Mouse (Mus musculus): ENCODE results near the gene Sh2d6. TPM values are rescaled to one million over a fixed set of nuclear protein-coding genes. Genes with fewer than 3 reads are reported as not detected.
A peak's percentile ranks its signal among the peaks of the same experiment; 100 is the strongest.

Gene Sh2d6
- polyA plus RNA-seq, 1 experiment, result 0.09 TPM

DNA sequence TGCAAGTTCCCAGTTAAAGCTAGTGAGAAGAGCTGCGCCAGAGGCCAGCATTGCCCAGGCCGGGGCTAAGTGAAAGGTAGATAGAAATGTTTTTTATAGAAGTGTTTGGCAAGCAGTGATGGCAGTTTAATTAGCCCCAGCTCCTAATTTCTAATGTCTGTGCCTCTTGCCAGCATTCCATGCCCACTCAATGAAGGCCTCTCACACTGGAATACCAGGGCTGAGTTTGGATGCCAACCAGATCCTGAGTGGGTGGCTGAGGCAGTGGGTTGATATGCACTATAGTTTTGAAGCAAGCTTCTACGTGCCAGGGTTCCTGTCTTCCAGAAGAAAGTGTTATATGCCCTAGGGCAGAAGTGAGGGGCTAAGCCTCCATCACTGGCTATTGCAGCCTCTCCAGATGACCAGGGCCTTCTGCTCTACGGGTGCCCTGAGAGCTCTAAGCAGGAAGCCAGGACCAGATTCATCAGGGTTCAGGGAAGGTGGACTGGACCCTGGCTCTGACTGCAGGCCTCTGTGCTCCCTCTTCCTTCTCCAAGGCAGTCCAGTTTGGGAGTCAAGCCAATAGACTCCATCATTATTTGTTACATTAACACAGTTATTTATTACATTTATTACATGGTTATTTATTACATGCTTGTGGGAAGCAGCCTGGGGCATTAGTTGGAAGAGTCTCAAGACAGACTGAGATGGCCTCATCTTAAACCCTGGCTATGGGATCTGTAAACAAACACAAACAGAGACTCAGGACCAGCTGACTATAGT lies 46.1 kb downstream of the Sh2d6 start:
- H3K4me3 ChIP-seq (ENCODE audit: insufficient read depth, low read depth, low read length), result no peak overlapping the region

DNA sequence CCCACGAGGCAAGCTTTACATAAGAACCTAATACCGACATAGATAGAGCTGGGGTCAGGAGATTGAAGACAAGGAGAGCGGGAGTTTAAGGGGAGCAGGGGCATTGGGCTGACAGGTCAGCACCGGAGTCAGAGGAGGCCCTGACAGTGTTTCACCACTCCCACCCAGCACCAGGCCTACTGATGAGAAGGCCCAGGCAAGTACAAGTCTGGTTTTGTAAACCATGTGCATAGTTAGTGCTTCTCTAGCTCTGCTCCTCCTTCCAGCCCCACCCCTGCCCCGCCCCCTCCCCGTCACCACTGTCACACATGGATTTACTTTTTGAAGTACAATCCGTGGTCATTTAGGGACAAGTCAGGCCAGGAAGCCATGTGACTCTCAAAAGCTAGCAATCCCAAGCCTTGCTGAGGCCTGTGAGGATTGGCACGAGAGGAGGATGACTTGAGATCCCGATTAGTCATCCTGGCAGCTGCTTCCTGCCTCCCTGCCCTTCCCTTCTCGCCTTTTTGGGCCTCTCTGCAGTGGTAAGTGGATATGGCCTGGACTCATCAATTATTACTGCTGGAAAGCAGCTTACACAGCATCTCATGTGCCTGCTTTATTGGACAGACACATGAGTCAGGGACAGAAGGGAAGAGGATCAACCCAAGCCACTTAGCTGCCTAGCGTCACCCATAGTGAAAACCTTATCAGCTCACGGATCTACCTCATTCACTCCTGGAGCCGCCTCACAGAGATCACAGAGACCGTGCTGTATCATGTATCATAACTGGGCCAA lies 48.1 kb downstream of the Sh2d6 start:
- Histone ChIP-seq H3K4me1 (ENCODE audit: control insufficient read depth, insufficient read depth, low read length) (peaks cover 39% of the 10 kb centered on the region), H3K27me3 (replicated peaks; ENCODE audit: control insufficient read depth, insufficient read depth, low read length) (no peaks in the 10 kb centered on the region), H3K4me3 (ENCODE audit: insufficient read depth, low read depth, low read length) (peak overlapping the region; percentile 2; the same call in 1 of the 2 replicates), H3K27ac (ENCODE audit: insufficient read depth, low read depth, low read length) (peak overlapping the region; percentile 76), H3K36me3 (ENCODE audit: control insufficient read depth, insufficient read depth, low read length) (no peaks in the 10 kb centered on the region)
- TF ChIP-seq CTCF (conservative IDR thresholded peaks at IDR 0.05; ENCODE audit: insufficient read depth, insufficient read length, low read depth, low read length), result no peak
- no peak for TF ChIP-seq POLR2A (IDR thresholded peaks at IDR 0.05; ENCODE audit: low read depth, low read length)
- WGBS, result 47% methylated on average over 14 of the region's 14 CpGs
- DNase-seq, result peak; percentile 87

More for the DNA sequence above, 46.1 kb downstream of the Sh2d6 start:
- peaks cover 34% of the 10 kb centered on the region for H3K4me1 ChIP-seq (ENCODE audit: control insufficient read depth, insufficient read depth, low read length)
- DNase-seq, result peak; percentile 76
- no peaks in the 10 kb centered on the region for H3K36me3 ChIP-seq (ENCODE audit: control insufficient read depth, insufficient read depth, low read length)
- TF ChIP-seq POLR2A (IDR thresholded peaks at IDR 0.05; ENCODE audit: low read depth, low read length) (no peak), CTCF (conservative IDR thresholded peaks at IDR 0.05; ENCODE audit: insufficient read depth, insufficient read length, low read depth, low read length) (no peak)
- peak overlapping the region; percentile 95 for H3K27ac ChIP-seq (ENCODE audit: insufficient read depth, low read depth, low read length)
- 55% methylated on average over 4 of the region's 4 CpGs for WGBS
- no peaks in the 10 kb centered on the region for H3K27me3 ChIP-seq (replicated peaks; ENCODE audit: control insufficient read depth, insufficient read depth, low read length)

DNA sequence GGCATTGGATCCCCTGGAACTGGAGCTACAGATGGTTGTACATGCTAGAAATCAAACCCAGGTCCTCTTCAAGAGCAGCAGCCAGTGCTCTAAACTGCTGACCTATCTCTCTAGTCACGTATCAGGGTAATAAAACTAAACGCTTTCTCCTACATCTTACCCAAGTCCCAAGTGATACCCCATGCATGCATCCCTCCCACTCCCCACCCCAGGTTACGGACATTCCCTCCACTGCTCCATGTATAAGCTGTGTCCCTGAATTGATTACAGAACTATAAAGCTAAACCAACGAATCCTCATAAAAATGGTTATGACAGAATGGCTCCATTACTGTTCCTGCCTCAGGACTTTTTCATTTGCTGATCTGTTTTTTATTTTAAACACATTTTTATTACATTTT lies 55.3 kb downstream of the Sh2d6 start:
- Histone ChIP-seq H3K36me3 (ENCODE audit: control insufficient read depth, insufficient read depth, low read length) (no peaks in the 10 kb centered on the region), H3K4me1 (ENCODE audit: control insufficient read depth, insufficient read depth, low read length) (peaks cover 29% of the 10 kb centered on the region), H3K27me3 (replicated peaks; ENCODE audit: control insufficient read depth, insufficient read depth, low read length) (no peaks in the 10 kb centered on the region), H3K4me3 (ENCODE audit: insufficient read depth, low read depth, low read length) (no peak overlapping the region), H3K27ac (ENCODE audit: insufficient read depth, low read depth, low read length) (peak overlapping the region; percentile 92)
- WGBS, result 70% methylated on average over 4 of the region's 4 CpGs
- DNase-seq, result no peak
- TF ChIP-seq POLR2A (IDR thresholded peaks at IDR 0.05; ENCODE audit: low read depth, low read length), result no peak
- no peak for TF ChIP-seq CTCF (conservative IDR thresholded peaks at IDR 0.05; ENCODE audit: insufficient read depth, insufficient read length, low read depth, low read length)

DNA sequence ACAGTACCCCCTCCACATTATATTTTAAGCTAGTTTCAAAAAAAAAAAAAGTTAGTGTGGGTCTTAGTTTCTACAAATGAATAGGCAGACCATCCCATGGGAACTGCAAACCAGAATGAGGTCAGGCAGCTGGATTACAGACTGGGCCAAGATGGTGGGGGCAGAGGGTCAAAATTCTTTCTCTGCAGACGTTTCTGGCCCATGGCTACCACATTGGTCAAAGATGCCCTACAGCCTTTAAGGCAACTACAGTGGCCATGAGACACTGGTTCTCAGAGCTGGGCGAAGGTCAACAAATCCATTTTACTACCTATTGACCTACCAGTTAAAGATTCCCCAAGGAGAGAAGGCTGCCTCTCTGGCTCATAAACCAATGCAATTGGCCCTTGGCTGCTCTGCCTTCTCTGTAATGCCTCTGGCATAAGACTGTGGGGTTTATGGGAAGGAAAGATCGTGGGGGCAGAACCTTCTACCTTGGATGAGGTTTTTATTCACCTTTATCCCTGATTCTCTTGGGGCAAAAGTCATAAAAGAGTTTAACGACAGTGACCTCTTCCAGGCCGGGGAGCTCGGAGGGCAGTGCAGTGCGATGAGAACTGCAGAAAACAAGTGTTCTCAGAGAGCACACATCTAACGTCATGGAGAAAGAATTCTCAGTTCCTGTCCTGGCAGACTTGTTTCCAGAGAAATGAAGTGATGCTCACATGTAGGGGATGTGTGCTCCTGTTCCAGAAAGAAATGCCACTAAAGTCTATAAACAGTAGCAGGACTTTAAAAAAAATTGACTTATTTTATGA lies 55.9 kb downstream of the Sh2d6 start:
- Histone ChIP-seq H3K27ac (ENCODE audit: insufficient read depth, low read depth, low read length) (peak overlapping the region; percentile 92), H3K4me1 (ENCODE audit: control insufficient read depth, insufficient read depth, low read length) (peaks cover 33% of the 10 kb centered on the region), H3K4me3 (ENCODE audit: insufficient read depth, low read depth, low read length) (no peak overlapping the region), H3K36me3 (ENCODE audit: control insufficient read depth, insufficient read depth, low read length) (no peaks in the 10 kb centered on the region), H3K27me3 (replicated peaks; ENCODE audit: control insufficient read depth, insufficient read depth, low read length) (no peaks in the 10 kb centered on the region)
- no peak for TF ChIP-seq CTCF (conservative IDR thresholded peaks at IDR 0.05; ENCODE audit: insufficient read depth, insufficient read length, low read depth, low read length)
- no peak for TF ChIP-seq POLR2A (IDR thresholded peaks at IDR 0.05; ENCODE audit: low read depth, low read length)
- WGBS, result 32% methylated on average over 8 of the region's 8 CpGs
- DNase-seq, result peak; percentile 93

Other genes starting within 250 kb of the Sh2d6 start
- gene Sftpb, start 217.1 kb downstream of the Sh2d6 start, polyA plus RNA-seq (2012; rRNA removed), result not detected in 2 replicates
- 17.8 and 18.2 TPM in 2 replicates for gene Usp39, start 176.5 kb downstream of the Sh2d6 start, polyA plus RNA-seq (2012; rRNA removed)
- 15.1 and 15.2 TPM in 2 replicates for gene 0610030E20Rik, start 174.4 kb downstream of the Sh2d6 start, polyA plus RNA-seq (2012; rRNA removed)
- 171 and 189 TPM in 2 replicates for gene Tmem150a, start 166.3 kb downstream of the Sh2d6 start, polyA plus RNA-seq (2012; rRNA removed)
- gene Rnf181, start 154.8 kb downstream of the Sh2d6 start, polyA plus RNA-seq (2012; rRNA removed), result 176 and 192 TPM in 2 replicates
- 48.7 and 60.1 TPM in 2 replicates for gene Vamp5, start 141.2 kb downstream of the Sh2d6 start, polyA plus RNA-seq (2012; rRNA removed)
- gene Vamp8, start 131.0 kb downstream of the Sh2d6 start, polyA plus RNA-seq (2012; rRNA removed), result 368 and 453 TPM in 2 replicates
- gene Ggcx, start 107.4 kb downstream of the Sh2d6 start, polyA plus RNA-seq (2012; rRNA removed), result 17.9 and 21.9 TPM in 2 replicates
- 150 and 168 TPM in 2 replicates for gene Mat2a, start 82.1 kb downstream of the Sh2d6 start, polyA plus RNA-seq (2012; rRNA removed)
- 64.3 and 70.9 TPM in 2 replicates for gene Capg, start 22.7 kb upstream of the Sh2d6 start, polyA plus RNA-seq (2012; rRNA removed)
- 43.0 and 43.4 TPM in 2 replicates for gene Elmod3, start 76.7 kb upstream of the Sh2d6 start, polyA plus RNA-seq (2012; rRNA removed)
- 237 and 272 TPM in 2 replicates for gene Retsat, start 76.8 kb upstream of the Sh2d6 start, polyA plus RNA-seq (2012; rRNA removed)
- 101 and 118 TPM in 2 replicates for gene Tgoln1, start 95.3 kb upstream of the Sh2d6 start, polyA plus RNA-seq (2012; rRNA removed)

All from kidney, adult 2 months (tissue).